8 mouse cellular contexts compared by ENCODE assay signal in the genomic region with DNA sequence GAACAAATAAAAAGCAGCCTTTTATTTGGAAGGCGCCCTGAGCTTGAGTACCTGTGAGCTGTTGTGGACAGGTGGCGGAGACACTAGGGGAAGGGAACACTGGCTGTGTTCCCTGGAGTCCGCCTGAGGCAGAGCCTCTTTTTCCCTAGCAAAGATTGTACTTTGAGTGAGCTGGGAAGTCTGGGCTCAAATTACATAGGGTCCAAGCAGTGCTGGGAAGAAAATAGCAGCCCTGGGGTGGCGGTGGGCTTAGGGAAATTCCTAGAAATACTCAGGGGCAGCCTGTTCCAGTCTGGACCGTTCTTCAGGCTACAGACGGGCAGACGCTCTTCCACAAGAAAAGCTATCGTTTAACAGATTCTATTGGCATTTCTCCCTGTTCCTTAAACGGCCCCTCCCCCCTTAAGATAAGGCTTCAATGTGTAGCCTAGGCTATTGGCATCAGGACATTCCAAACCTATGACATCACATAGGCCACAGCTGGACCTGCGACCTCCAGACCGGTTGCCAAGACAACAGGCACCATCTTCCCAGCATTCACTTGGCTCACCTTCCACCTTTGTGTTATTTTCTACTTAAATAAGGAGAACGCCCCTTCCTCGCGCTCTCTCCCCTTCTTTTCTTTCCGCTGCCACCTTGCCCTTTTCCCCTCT. TPM values are rescaled to one million over a fixed set of nuclear protein-coding genes. Genes with fewer than 3 reads are reported as not detected.
DNase-seq lines count a peak whose midpoint lies in the region; ATAC-seq and TF ChIP-seq lines count a peak whose summit lies in the region.

No protein-coding gene starts in this region.

- no peaks in the 10 kb centered on the region for H3K9me3 ChIP-seq in heart, postnatal 0 days (replicated peaks; ENCODE audit: control insufficient read depth, low read length)
- H3K9me3 ChIP-seq in midbrain, embryonic 13.5 days = no peaks in the 10 kb centered on the region

- H3K4me3 ChIP-seq in heart, postnatal 0 days (ENCODE audit: low read depth, low read length) = peak overlapping the region; percentile 44
- H3K4me3 ChIP-seq in midbrain, embryonic 13.5 days (replicated peaks) = peak overlapping the region; percentile 53

- H3K27me3 ChIP-seq in heart, postnatal 0 days (ENCODE audit: control insufficient read depth, insufficient read depth, low read length) = no peaks in the 10 kb centered on the region
- H3K27me3 ChIP-seq in midbrain, embryonic 13.5 days = no peaks in the 10 kb centered on the region

- no peak for TF ChIP-seq EP300 in heart, postnatal 0 days (IDR thresholded peaks at IDR 0.05; ENCODE audit: low read depth)

- no peaks in the 10 kb centered on the region for H3K36me3 ChIP-seq in heart, postnatal 0 days (replicated peaks; ENCODE audit: control insufficient read depth, insufficient read depth, low read length)
- H3K36me3 ChIP-seq in midbrain, embryonic 13.5 days = no peaks in the 10 kb centered on the region

- no peak; the same call in 1 of the 2 replicates for ATAC-seq in cerebellum, adult (ENCODE audit: insufficient number of reproducible peaks, low FRiP score, low TSS enrichment)
- ATAC-seq in heart, postnatal 0 days (ENCODE audit: insufficient read depth, low read depth) = peak; percentile 76
- ATAC-seq in midbrain, embryonic 13.5 days = peak; percentile 88

- intact Hi-C loops in gastrocnemius, postnatal 14 days (cut with DNase I; ENCODE audit: low total_unique reads) = loop anchor here (10.0 kb wide), 1 partner anchor 45 kb away; no protein-coding TSS in a partner anchor

- peak overlapping the region; percentile 39 for H3K9ac ChIP-seq in heart, postnatal 0 days (replicated peaks; ENCODE audit: low read depth, low read length)
- peak overlapping the region; percentile 74 for H3K9ac ChIP-seq in midbrain, embryonic 13.5 days (replicated peaks)

- peak; percentile 56 to 67 for DNase-seq in cerebellum, postnatal 14 days
- peak; percentile 29 for DNase-seq in brain, adult 2 months (ENCODE audit: low read depth, low spot score)
- DNase-seq in heart, postnatal 0 days (ENCODE audit: low spot score) = peak; percentile 71
- DNase-seq in kidney, postnatal 4 days = peak; percentile 72 to 82
- no peak for DNase-seq in gastrocnemius, postnatal 14 days
- no peak for DNase-seq in gastrocnemius, postnatal 25 days

- peak overlapping the region; percentile 54; the same call in 1 of the 2 replicates for H3K27ac ChIP-seq in heart, postnatal 0 days (ENCODE audit: low read depth)
- H3K27ac ChIP-seq in midbrain, embryonic 13.5 days = peak overlapping the region; percentile 86

- TF ChIP-seq CTCF in heart, postnatal 0 days (IDR thresholded peaks at IDR 0.05; ENCODE audit: low read depth) = no peak

- H3K4me2 ChIP-seq in heart, postnatal 0 days (ENCODE audit: low read depth, low read length) = peak overlapping the region; percentile 74
- peak overlapping the region; percentile 78 for H3K4me2 ChIP-seq in midbrain, embryonic 13.5 days (replicated peaks)

- peaks cover 16% of the 10 kb centered on the region for H3K4me1 ChIP-seq in heart, postnatal 0 days (ENCODE audit: control insufficient read depth, insufficient read depth)
- peaks cover 19% of the 10 kb centered on the region for H3K4me1 ChIP-seq in midbrain, embryonic 13.5 days (replicated peaks)

- WGBS in heart, postnatal 0 days = 4% methylated on average over 15 of the region's 15 CpGs
- WGBS in midbrain, embryonic 13.5 days = under 1% methylated on average over 15 of the region's 15 CpGs

RNA-seq across cellular contexts. Expression of a gene that starts 31.3 kb away (rescaled TPM):
- total RNA-seq in heart, postnatal 0 days (2014; rRNA removed; ENCODE audit: low replicate concordance) = 7,011 and 7,051 TPM in 2 replicates
- 2,146 and 2,221 TPM in 2 replicates for polyA plus RNA-seq in heart, postnatal 0 days (2015; fragmentation: Nextera tagmentation; extraction: Ambion mirVana)
- polyA plus RNA-seq in midbrain, embryonic 13.5 days (2015; fragmentation: Nextera tagmentation; extraction: Ambion mirVana) = 3,693 and 3,771 TPM in 2 replicates
- 1,000 to 10,000 TPM; 1,398 to 1,669 TPM for total RNA-seq in gastrocnemius, postnatal 14 days (2021)
- total RNA-seq in gastrocnemius, postnatal 25 days (2021) = 100 to 1,000 TPM; 488 to 752 TPM

Comparison
In these comparisons a context has a peak if more than half of its experiments do, and no peak if none do; other contexts are left out.
1. DNase-seq: peak in cerebellum, postnatal 14 days (2 of 2), brain, adult 2 months (single experiment), heart, postnatal 0 days (single experiment) and kidney, postnatal 4 days (2 of 2); none in gastrocnemius, postnatal 14 days (single experiment) and gastrocnemius, postnatal 25 days (single experiment).